Mouse (Mus musculus) neural tube, embryonic 13.5 days (tissue): ENCODE measurements around the gene Inpp5d. TPM values are rescaled to one million over a fixed set of nuclear protein-coding genes. Genes with fewer than 3 reads are reported as not detected.

Experiments used
- ATAC-seq: fragments of 200-750 bp; cut with Nextera tagmentation; 2 replicates; pipeline ENCODE4 v1.8.0; 2017; ENCODE audit warnings: low read depth, mild to moderate bottlenecking, moderate TSS enrichment, moderate library complexity
- H3K27ac ChIP-seq: fragments of 300-500 bp; sonication (generic); replicated peaks from 2 replicates; pipeline ENCODE4 v1.5.1; 2015; ENCODE audit warnings: moderate library complexity, mild to moderate bottlenecking, inconsistent platforms
- H3K27me3 ChIP-seq: fragments of 300-500 bp; sonication (generic); 2 replicates; pipeline ENCODE4 v1.6.1; 2015; ENCODE audit warnings: mild to moderate bottlenecking, inconsistent platforms
- H3K36me3 ChIP-seq: fragments of 300-500 bp; sonication (generic); 2 replicates; pipeline ENCODE4 v1.6.1; 2015; ENCODE audit warnings: mild to moderate bottlenecking, inconsistent platforms
- H3K4me1 ChIP-seq: fragments of 300-500 bp; sonication (generic); replicated peaks from 2 replicates; pipeline ENCODE4 v1.6.1; 2015; ENCODE audit warnings: inconsistent platforms
- H3K4me2 ChIP-seq: fragments of 300-500 bp; sonication (generic); 2 replicates; pipeline ENCODE4 v1.6.1; 2015; ENCODE audit warnings: inconsistent platforms, mild to moderate bottlenecking, moderate library complexity
- H3K4me3 ChIP-seq: fragments of 300-500 bp; sonication (generic); 2 replicates; pipeline ENCODE4 v1.5.1; 2015; ENCODE audit warnings: mild to moderate bottlenecking, inconsistent platforms
- H3K9ac ChIP-seq: fragments of 300-500 bp; sonication (generic); 2 replicates; pipeline ENCODE4 v1.6.1; 2015; ENCODE audit warnings: moderate library complexity, mild to moderate bottlenecking, inconsistent platforms
- H3K9me3 ChIP-seq: fragments of 300-500 bp; sonication (generic); 2 replicates; pipeline ENCODE4 v1.6.1; 2016; ENCODE audit warnings: inconsistent platforms
- WGBS: fragments of 180-500 bp; shearing (Covaris S2); methylation state at CpG from one replicate; pipeline ENCODE4 v1.1.7; 2015; 5-methylcytosine and 5-hydroxymethylcytosine counted together
- polyA plus RNA-seq: library from polyadenylated mRNA; unstranded; fragments of >200 nt; fragmentation: Nextera tagmentation; extraction: Ambion mirVana; gene quantifications from 2 replicates; pipeline ENCODE4 v1.2.1, GENCODE M21; 2015

Gene Inpp5d
- polyA plus RNA-seq, 1 experiment from 2014 or later: 3.6 TPM

DNA sequence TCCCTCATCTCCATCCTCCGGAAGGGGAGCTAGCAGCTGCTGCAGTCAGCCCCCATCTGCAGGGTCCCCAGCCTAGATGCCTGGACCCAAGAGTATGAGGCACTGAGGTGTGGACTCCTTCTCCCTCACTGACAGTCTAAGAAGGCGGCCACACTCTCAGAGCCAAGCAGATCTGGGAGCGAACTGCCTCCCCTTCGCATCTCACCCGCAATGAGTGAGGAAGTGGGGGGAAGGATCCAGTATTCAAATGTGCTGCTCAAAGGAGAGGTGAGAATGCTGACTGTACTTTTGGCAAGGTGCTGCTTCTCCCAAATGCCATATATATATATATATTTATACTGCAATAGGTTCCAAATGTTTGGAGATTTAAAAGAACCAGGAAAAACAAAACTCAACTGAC, 16.7 kb upstream of the Inpp5d start:
- H3K4me1 ChIP-seq: no peaks in the 10 kb centered on the region
- H3K4me3 ChIP-seq: no peak overlapping the region
- H3K4me2 ChIP-seq: no peak overlapping the region
- 84% methylated on average over 5 of the region's 5 CpGs for WGBS
- H3K9ac ChIP-seq: no peak overlapping the region
- no peak overlapping the region for H3K27ac ChIP-seq
- no peaks in the 10 kb centered on the region for H3K27me3 ChIP-seq
- no peak for ATAC-seq
- no peaks in the 10 kb centered on the region for H3K9me3 ChIP-seq
- no peaks in the 10 kb centered on the region for H3K36me3 ChIP-seq

DNA sequence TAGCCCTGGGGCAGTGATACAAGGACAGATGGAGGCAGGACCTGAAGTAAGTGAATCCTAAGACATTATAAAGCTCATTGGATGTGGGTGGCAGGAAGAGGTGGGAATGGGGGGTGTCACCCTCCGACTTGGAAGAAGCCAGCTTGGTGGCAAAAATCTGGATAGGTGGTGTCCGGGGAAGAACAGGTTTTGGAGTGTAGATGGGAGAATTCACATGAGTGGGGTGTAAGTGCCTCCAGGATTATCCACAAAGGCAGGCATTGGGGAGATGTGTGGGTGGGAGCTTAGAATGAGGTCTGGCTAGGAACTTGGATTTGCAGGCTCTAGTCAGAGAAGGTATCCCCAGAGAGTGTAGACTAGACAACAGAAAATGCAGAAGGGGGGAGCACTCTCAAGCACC, 14.8 kb upstream of the Inpp5d start:
- WGBS: 87% methylated on average over 2 of the region's 2 CpGs

DNA sequence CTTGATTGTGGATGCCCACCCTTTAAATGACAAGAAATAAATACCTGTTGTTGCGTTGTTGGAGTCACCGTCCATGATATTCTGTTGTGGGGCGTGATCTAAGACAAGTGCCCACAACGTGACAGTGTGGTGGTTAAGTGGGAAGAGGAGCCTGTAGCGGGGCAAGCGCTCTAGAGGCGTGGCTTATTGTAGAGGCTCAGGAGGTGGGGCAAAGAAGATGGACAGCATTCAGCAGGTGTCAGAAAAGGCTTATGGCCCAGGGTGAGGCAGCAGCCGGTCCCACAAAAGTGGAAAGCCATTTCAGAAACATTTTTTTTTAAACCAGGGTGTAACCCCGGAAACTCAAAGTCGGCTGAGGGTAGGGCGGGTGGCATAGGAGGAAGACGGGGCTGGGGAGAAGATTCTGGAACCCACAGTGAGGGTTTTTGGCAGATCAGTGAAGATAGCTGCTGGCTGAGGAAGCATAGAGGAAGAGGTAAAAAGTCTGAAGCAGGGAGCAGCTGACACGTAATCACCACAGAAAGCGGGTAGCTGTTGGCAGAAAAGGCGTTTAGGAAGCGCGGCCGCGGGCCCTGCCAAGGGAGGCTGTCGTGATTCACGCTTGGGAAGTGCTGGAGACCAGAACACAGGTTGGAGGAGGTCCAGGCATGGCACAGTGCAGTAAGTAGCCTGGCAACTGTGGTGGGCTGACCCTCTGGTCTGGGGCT, 12.6 kb upstream of the Inpp5d start:
- H3K4me3 ChIP-seq: no peak overlapping the region
- H3K36me3 ChIP-seq: no peaks in the 10 kb centered on the region
- no peaks in the 10 kb centered on the region for H3K4me1 ChIP-seq
- no peak overlapping the region for H3K4me2 ChIP-seq
- WGBS: 80% methylated on average over 21 of the region's 21 CpGs
- ATAC-seq: no peak
- H3K27me3 ChIP-seq: no peaks in the 10 kb centered on the region
- no peak overlapping the region for H3K27ac ChIP-seq
- H3K9ac ChIP-seq: no peak overlapping the region
- no peaks in the 10 kb centered on the region for H3K9me3 ChIP-seq

More for the DNA sequence above, 14.8 kb upstream of the Inpp5d start:
- no peak for ATAC-seq
- H3K9me3 ChIP-seq: no peaks in the 10 kb centered on the region
- no peak overlapping the region for H3K27ac ChIP-seq
- no peak overlapping the region for H3K4me3 ChIP-seq
- H3K4me1 ChIP-seq: no peaks in the 10 kb centered on the region
- H3K4me2 ChIP-seq: no peak overlapping the region
- no peak overlapping the region for H3K9ac ChIP-seq
- no peaks in the 10 kb centered on the region for H3K27me3 ChIP-seq
- no peaks in the 10 kb centered on the region for H3K36me3 ChIP-seq

DNA sequence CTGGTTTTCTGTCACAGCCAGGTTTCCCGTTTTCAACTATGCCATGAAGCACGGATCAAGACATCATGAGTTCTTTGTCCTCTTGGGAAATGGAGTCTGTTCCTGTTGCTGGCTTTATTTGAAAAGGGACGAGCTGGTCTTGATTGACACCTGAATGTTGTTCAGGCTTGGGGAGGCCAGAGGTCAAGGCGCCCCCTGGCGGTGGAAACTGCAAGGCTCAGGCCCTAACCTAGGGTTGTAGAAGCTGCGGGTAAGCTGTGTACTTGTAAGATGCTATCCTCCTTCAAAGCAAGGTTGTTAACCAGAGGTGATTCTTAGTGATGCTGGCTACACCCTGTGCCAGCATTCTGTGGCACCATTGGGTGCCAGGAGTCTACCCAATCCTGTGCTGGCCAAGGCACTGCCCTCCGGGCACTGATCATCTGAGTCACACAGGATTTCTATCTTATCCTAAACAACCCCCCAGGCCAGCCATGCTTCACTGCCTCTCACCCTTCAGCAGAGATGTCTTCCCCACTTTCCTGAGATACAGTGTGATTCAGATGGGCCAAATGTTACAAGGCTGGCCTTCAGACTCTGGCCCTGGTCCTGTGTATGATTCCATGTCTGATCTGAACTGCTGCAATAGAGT, 11.6 kb upstream of the Inpp5d start:
- H3K9me3 ChIP-seq: no peaks in the 10 kb centered on the region
- H3K27ac ChIP-seq: no peak overlapping the region
- WGBS: 30% methylated on average over 7 of the region's 7 CpGs
- H3K27me3 ChIP-seq: no peaks in the 10 kb centered on the region
- H3K4me3 ChIP-seq: no peak overlapping the region
- ATAC-seq: no peak
- no peak overlapping the region for H3K4me2 ChIP-seq
- no peaks in the 10 kb centered on the region for H3K4me1 ChIP-seq
- no peaks in the 10 kb centered on the region for H3K36me3 ChIP-seq
- no peak overlapping the region for H3K9ac ChIP-seq

DNA sequence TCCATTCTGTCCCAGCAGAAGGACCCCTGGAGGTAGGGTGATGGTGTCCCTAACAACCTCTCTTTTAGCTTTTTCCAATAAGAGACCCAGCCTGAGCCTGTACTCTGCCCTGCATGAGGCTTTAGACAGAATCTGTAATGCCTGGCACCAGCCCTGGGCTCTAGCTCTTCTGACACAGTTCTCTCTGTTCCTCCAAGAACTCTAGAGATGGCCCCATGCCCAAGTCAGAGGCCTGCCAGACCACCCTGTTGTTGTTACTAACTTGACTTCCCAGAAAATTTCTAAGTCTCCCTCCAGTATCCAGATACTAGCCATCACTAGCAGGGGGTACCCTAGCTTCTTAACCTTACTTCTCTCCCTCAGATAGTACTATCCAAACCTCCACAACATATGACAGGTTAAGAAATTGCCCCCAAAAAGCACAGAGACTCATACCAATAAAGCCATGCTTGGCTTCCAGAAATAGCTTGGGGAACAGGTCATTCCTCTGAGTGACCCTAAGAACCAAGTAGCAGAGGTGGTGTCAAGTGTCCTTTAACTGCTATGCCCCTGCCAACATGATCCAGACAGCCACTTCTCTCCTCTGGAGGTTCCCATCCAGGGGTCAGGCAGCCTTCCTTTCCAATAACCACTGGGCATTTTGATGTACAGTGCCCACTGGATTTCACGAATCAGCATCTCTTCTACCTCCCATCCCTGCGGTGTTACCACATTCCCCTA, 5.4 kb upstream of the Inpp5d start:
- Histone ChIP-seq H3K9ac (no peak overlapping the region), H3K27me3 (no peaks in the 10 kb centered on the region), H3K4me1 (no peaks in the 10 kb centered on the region), H3K9me3 (no peaks in the 10 kb centered on the region), H3K4me2 (no peak overlapping the region), H3K36me3 (no peaks in the 10 kb centered on the region), H3K4me3 (no peak overlapping the region), H3K27ac (no peak overlapping the region)
- no peak for ATAC-seq
- 85% methylated on average over 2 of the region's 2 CpGs for WGBS

DNA sequence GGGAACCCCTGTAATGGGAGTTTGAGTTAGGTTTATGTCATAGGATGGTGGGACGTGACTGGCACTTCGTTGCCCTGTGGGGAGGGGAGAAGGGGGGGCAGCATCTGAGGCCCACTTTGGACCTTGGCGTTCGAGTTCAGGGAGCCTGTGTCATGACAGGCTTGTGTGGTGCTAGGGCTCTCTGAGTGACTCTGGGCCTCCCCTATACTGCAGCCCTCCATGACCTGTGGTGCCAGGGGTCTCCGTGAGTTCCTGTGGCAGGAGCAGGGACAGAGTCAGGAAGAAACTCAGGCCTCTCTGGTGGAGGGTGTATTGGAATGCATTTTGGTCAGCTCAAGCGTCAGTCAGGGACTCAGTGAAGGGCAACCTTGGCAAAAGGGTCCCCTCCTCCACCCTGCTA, 581 bp downstream of the Inpp5d start:
- no peak overlapping the region for H3K9ac ChIP-seq
- WGBS: 80% methylated on average over 6 of the region's 6 CpGs
- H3K4me1 ChIP-seq: no peaks in the 10 kb centered on the region
- H3K36me3 ChIP-seq: no peaks in the 10 kb centered on the region
- H3K4me2 ChIP-seq: peak overlapping the region; percentile 13; the same call in 1 of the 2 replicates
- no peaks in the 10 kb centered on the region for H3K27me3 ChIP-seq
- no peaks in the 10 kb centered on the region for H3K9me3 ChIP-seq
- H3K27ac ChIP-seq: 0 out of 2 replicates have a peak overlapping the region, but pooled peaks have one; percentile 29
- peak overlapping the region; percentile 13 for H3K4me3 ChIP-seq
- ATAC-seq: no peak

GRCm38 (mm10) chr1:87621146-87621857, 1.2 kb downstream of the Inpp5d start:
- H3K4me2 ChIP-seq: peak overlapping the region; percentile 13; the same call in 1 of the 2 replicates
- H3K4me3 ChIP-seq: peak overlapping the region; percentile 13; the same call in 1 of the 2 replicates
- H3K27ac ChIP-seq: no peak overlapping the region
- WGBS: 90% methylated on average over 9 of the region's 9 CpGs
- no peak for ATAC-seq
- no peaks in the 10 kb centered on the region for H3K27me3 ChIP-seq
- no peaks in the 10 kb centered on the region for H3K9me3 ChIP-seq
- H3K9ac ChIP-seq: no peak overlapping the region
- H3K36me3 ChIP-seq: no peaks in the 10 kb centered on the region
- H3K4me1 ChIP-seq: no peaks in the 10 kb centered on the region

GRCm38 (mm10) chr1:87621858-87622279, 1.8 kb downstream of the Inpp5d start:
- no peak overlapping the region for H3K4me2 ChIP-seq
- H3K27ac ChIP-seq: no peak overlapping the region
- ATAC-seq: no peak
- no peaks in the 10 kb centered on the region for H3K4me1 ChIP-seq
- 71% methylated on average over 3 of the region's 3 CpGs for WGBS
- no peaks in the 10 kb centered on the region for H3K9me3 ChIP-seq
- no peaks in the 10 kb centered on the region for H3K27me3 ChIP-seq
- H3K36me3 ChIP-seq: no peaks in the 10 kb centered on the region
- H3K9ac ChIP-seq: no peak overlapping the region
- no peak overlapping the region for H3K4me3 ChIP-seq

GRCm38 (mm10) chr1:87623977-87624666, 4.0 kb downstream of the Inpp5d start:
- WGBS: 83% methylated on average over 1 of the region's 1 CpGs
- ATAC-seq: no peak
- Histone ChIP-seq H3K9me3 (no peaks in the 10 kb centered on the region), H3K36me3 (no peaks in the 10 kb centered on the region), H3K4me3 (no peak overlapping the region), H3K27me3 (no peaks in the 10 kb centered on the region), H3K9ac (no peak overlapping the region), H3K4me2 (no peak overlapping the region), H3K27ac (no peak overlapping the region), H3K4me1 (no peaks in the 10 kb centered on the region)

DNA sequence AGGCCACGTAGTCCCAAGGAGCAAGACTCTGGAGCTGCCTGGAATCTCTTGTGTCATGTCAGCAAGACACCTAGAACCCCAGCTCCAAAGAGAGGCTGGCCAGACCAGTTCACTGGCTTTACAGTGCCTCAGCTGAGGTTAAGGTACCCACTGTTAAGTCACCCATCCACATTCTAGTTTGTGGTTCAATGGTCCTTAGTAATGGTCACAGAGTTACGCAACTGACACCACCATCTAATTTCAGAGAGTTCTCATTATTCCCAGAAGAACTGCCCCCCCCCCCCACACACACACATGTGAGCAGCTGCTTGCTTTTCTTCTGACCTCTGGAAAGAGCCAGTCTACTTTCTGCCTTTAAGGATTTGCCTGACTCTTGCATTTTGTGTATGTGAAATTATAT, 4.7 kb downstream of the Inpp5d start:
- WGBS: 81% methylated on average over 2 of the region's 2 CpGs
- Histone ChIP-seq H3K27ac (no peak overlapping the region), H3K4me2 (no peak overlapping the region), H3K9me3 (no peaks in the 10 kb centered on the region), H3K4me3 (no peak overlapping the region), H3K9ac (no peak overlapping the region), H3K36me3 (no peaks in the 10 kb centered on the region), H3K27me3 (no peaks in the 10 kb centered on the region), H3K4me1 (no peaks in the 10 kb centered on the region)
- no peak for ATAC-seq

- no peaks in the 10 kb centered on the region for H3K4me1 ChIP-seq
- no peaks in the 10 kb centered on the region for H3K27me3 ChIP-seq
- no peak for ATAC-seq
- no peak overlapping the region for H3K4me2 ChIP-seq
- no peaks in the 10 kb centered on the region for H3K36me3 ChIP-seq
- 85% methylated on average over 6 of the region's 6 CpGs for whole genome bisulfite sequencing
- no peak overlapping the region for H3K9ac ChIP-seq
- H3K27ac ChIP-seq: no peak overlapping the region
- H3K4me3 ChIP-seq: no peak overlapping the region
- no peaks in the 10 kb centered on the region for H3K9me3 ChIP-seq
Observed at GRCm38 (mm10) chr1:87625254-87626025, 5.3 kb downstream of the Inpp5d start.
